Mouse (Mus musculus) liver (tissue): Measurements from ENCODE around the gene Nudt15.
"Not testable (repeated sequence)": the region's sequence is repeated elsewhere in the genome, so short reads cannot be mapped to it uniquely, and the experiment has no call there.

Experiments used
- DNase-seq: peaks from one replicate; pipeline ENCODE4 v3.0.0-alpha.2; 2020; ENCODE audit warnings: mixed read lengths

Nudt15 gene

DNA sequence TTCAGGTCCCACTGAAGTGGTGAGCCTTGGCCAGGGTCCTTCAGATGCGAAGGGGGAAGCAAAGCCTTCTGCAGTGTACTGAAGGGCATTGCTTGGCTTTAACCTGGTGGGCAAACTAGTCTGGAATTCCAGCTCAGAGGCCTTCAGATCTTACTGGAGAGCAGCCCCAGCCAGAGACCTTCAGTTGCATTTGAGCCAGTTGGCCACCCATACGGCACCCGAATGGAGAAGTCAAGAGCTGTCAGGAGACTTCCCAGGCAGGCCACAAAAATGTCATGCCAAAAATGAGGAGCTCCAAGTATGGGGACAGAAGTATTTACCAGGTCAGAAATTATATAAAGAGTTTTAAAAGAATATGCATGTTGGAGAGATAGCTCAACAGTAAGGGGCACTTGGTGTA lies at the start of gene Nudt15:
TSS of gene Nudt15 (minus strand) at position 192 of the 400 bp plus-strand sequence.
- no peak for DNase-seq

DNA sequence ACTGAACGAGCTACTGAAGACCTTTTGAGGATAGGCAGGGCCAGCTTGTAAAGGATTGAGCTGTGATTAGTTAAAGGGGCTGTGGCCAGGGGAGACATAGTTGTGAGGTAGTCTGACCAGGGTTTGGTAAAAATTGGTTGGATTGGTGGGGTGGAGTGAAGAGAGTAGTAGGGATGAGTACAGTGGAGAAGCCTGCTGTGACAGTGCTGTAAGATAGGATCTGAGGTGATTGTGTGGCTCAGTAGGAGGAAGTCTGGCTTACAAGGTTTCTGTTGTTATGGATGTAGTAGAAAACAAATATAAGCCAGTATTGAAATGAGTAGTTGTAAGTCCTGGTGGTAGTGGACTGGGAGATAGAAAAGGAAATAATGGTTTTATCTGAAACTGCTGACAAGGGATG lies 44.1 kb upstream of the Nudt15 start:
- DNase-seq = no peak

DNA sequence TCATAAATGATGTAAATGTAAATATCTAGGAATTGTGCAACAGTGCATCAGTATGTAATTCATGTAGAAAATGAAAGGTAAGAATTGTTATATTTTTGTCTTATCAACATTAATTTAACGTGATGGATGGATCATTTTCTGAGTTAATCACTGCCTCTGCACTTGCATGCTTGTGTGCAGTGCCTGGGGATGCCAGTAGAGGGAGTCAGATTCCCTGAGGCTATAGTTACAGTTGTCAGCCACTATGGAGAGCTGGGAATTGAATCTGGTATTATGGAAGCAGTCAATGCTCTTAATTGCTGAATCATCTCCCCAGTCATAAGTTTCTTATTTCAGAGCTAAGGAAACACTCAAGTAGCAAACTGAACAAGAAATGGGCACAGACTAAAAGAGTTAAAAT lies 40.0 kb upstream of the Nudt15 start:
- peak; percentile 15 for DNase-seq

DNA sequence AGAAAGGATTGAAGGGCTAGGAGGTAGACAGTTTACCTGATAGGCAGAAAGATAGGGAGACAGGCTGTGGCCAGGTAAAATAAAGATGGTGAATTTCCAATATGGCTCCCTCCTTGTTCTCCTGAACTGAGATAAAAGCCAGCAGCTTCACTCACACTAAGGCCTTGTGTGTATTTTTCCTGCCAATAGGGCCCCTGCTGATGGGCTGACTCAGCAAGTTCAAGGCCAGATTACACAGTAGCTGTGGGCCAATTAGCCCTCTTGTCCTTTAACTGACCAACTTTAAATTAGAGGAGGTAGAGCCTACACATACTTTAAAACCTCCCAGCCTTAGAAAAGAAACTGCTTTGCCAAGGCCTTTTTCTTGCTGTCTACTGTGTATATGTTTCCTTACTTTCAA lies 28.3 kb upstream of the Nudt15 start:
- no peak for DNase-seq

DNA sequence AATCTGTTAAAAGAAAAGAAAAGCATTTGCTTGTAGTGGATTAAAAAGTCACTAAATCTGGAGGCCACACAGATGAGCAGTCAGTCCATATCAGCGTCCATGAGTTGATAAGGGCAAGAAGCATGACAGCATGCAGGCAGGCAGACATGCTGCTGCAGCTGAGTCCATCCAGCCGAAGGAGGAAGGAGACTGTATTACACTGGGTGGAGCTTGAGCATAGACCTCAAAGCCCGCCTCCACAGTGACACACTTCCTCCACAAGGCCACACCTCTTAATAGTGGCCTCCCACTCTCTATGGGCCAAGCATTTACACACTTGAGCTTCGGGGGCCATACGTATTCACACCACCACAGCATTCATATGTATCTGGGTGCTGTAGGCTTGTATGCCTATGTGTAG lies 26.0 kb upstream of the Nudt15 start:
- DNase-seq = no peak

DNA sequence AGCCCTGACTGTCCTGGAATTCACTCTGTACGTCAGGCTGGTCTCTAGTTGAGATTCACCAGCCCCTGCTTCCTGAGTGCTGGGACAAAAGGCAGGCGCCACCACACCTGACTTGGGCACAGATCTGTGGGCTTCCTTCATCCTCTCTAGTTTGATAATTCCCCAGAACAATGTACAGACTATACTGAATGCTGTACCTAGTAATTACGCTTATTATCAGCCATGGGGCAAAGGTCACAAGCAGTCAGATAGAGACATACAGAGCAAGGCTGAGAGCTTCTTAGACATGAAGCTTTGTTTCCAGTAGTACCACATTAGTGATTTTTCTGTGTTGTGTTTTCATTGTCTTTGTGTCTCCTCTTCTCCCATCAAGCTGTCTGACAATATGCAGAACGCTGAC lies 23.1 kb upstream of the Nudt15 start:
- DNase-seq = no peak

DNA sequence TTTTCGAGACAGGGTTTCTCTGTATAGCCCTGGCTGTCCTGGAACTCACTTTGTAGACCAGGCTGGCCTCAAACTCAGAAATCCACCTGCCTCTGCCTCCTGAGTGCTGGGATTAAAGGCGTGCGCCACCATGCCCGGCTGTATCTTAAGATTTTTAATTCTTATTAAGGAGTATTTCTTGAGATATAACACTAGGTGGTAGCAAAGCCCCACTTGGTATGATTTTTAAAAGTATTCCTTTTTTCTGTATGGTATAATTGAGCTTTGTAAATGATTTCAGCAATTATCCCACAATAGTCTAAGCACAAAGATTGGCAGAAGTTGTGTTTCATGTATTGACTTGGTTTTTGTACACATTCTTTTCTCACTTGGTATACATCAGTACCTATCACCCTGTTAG lies 21.8 kb upstream of the Nudt15 start:
- DNase-seq = not testable (repeated sequence)

DNA sequence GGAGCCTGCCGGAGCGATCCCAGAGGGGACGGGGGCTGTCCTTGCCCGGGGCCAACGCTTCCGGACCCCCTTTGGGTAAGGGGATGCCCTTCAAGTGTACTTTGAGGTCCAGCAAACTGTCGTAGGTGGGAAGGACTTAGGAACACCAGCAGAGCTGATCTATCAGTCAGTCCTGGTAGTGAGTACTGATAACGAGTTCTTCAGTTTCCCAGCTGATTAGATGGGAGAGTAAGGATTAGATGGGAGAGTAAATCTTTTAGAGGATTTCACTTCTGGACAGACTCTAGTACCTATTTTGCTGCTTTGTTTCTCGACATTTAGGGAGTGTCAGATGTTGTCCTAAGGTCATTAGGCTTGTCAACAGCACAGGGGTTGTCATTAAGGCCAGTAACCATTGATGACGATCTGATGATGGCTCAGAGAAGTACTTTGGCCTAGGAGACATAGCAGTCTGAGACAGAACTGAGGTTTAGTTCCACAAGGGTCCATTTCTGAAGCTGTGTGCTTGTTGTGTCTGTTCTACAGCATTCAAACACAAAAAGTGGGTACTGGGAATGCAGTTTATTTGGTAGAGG lies 5.2 kb upstream of the Nudt15 start:
- no peak for DNase-seq

DNA sequence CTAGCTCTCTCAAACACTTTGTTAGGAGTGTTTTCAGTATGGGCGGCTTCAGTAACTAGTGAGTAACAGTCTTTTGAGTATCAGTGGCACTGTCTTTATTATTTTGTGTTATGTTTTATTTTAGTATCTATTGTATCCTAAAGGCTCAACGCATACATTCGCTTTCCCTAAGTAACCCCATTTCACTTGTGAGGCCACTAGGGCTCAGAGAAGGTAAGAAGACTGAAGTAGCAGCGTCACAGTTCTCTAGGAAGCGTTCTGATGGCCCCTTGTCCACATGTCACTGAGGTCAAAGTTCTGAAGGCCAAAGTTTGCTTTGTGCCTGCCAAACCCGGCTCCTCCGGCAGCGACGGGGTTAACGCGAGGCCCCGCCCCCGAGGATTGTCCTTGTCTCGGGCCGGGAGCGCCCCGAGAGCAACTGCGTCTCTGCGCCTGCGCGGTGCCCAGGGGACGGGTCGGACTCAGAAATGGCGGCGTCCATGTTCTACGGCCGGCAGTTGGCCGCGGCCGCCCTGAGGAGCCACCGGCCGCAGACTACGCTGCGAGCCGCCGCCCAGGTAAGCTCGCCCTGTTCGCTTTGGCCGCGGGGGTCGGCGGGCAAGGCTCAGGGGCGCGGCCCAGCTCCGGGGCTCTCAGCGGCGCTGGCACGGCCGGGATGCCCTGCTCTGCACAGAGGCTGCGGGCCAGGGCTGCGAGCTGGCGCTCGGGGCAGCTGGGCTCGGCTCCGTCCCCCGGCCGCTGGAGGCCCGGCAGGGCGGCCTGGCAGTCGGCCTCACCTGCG lies 4.5 kb upstream of the Nudt15 start:
- DNase-seq = peak; percentile 96

DNA sequence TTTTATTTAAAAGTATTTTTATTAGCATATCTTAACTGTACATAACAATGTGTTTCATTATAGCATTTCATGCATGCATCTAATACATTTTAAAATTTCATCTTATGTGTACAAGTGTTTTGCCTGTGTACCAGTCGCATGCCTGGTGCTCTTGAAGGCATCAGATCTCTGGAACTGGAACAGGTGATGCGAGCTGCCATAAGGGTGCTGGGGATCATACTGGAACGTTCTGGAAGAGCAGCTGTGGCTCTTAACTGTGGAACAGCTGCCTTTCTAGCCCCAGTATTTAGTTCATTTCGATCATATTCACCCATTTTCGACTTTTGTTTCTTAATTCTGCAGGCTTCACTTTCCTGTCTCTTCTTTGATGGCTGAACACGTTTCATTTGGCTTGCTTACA lies 3.1 kb upstream of the Nudt15 start:
- no peak for DNase-seq

DNA sequence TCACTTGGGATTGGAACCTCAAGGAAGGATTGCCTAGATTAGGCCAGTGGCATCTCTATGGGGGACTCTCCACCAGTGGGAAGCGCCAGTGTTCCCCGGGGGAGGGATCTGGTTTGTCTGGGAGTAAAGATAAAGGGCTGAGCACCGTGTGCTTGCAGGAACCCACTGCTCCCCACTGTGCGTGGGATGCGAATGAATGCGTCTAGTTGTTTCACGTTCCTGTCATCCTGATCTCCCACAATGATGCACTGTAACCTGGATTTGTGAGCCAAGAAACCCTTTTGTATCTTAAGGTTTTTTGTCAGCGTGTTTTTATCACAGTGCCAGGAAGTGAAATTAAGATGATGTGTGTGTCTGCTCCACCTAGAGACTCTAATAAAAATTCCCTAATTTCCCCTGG lies 2.7 kb upstream of the Nudt15 start:
- DNase-seq = no peak

DNA sequence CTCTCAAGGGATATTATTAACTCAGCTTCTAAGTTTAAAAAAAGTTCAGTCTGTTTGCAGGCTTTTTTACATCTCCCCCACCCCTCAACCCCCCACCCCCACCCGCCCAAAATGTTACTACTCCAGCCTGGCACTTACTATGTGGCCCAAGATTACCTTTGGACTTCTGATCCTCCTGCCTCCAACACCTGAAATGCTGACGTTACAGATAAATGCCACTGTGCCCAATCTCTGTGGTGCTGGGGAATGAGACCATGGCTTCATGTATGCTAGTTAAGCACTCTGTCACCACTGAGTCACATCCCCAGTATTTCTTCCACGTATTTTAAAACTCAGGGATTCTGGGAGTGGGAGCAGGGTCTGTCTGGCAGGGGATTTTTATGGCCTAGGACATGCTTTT lies 2.2 kb upstream of the Nudt15 start:
- no peak for DNase-seq

DNA sequence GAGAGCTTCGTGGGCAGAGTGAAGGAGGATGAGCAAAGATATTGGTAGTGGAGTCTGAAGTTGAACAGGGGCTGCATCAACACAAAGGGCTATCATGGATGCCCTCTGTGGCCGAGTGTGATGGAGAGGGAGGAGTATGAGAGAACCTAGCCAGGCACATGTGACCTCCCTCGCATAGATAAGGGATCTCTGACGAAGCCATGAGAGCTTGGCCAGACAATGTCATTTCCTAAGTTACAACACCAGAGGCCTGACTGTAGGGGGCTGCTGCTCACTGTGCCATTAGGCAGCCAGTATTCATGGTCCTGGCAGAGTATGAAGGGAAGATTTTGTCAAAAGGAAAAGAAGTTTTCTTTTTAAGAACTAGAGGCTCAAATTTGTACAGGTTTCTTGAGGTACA lies 1.0 kb downstream of the Nudt15 start:
- DNase-seq = no peak

DNA sequence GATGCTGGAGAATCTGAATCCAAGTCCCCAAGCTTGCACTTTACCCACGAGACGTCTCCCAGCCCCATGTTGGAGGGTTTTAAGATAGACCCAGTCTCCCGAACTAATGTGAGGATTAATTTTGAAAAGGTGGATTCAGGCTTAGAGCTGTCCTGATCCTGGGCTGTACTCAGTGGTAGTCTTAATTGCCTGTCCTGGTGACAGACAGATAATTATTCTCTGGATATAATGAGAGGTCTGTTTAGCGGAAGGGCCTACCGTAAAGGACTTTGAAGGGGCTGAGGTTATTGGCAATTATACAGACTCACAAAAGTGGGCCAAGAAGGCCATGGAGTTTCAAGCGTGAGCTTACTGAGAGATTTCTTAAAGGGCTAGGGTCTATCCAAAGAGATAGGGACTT lies 4.3 kb downstream of the Nudt15 start:
- no peak for DNase-seq

DNA sequence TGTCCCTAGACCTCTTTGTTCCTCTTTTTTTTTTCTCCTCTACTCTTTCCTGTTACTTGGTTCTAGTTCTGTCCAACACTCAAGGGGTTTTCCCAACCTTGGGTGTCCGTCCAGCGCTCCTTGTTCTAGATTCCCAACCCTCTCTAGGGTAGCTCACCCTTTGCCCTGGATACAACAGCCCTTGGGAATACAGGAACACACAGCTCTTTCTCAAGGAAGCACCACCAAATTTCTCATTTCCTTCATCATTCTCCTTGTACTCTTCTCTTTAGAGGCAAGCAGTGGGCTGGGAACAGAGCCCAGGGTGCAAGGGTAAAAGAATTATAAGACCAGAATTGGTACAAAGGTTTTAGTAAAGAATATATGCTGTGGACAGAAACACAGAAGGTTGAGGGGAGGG lies 12.4 kb downstream of the Nudt15 start:
- no peak for DNase-seq

DNA sequence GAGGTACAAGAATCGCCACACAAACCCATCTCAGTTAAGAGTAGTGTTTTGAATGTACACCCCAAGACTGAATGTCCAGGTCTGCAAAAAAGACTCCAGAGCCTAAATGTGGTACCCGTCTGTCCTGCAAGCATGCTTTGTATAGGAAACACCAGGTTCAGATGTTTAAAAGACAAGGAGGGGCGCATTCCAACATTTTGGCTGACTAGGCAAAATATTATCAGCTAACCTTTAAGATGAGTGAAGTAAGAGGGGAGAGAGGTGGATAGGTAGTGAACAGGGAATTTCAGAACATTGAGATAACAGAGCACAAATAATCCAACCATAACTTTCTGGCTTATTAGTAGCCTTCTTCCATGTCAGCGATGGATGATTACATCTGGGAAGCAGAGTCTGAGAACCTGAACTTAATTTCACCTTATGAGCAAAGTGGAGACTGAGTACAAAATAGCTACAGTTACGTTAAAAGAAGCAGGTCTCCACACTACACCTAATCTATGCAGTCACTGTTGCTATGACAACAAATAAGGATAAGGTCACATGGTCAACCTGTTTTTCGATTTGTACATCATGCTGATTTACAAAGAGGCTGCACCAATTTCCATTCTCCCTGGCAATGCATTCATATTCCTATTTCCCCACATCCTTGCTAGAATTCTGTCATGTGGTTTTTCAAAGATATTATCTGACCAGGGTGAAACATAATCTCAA lies 14.1 kb downstream of the Nudt15 start:
- DNase-seq = no peak

DNA sequence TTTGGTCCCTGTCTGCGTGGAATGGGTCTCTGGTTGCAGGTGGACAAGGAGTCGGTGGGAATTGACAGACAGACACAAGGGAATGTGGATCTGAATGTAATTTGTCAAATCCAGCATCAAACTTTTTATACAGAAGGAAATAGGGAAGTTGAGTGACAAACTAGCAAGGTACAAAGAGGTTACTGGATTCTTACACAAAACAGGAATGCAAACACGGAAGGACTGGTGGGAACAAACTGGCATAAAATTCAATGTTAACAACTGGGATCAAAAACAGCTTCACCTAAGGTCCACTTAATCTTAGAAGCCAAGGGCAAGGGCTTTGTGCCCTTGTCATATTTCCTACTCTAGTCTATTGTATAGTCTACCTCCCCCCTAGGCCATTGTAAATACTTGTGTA lies 19.4 kb downstream of the Nudt15 start:
- not testable (repeated sequence) for DNase-seq

DNA sequence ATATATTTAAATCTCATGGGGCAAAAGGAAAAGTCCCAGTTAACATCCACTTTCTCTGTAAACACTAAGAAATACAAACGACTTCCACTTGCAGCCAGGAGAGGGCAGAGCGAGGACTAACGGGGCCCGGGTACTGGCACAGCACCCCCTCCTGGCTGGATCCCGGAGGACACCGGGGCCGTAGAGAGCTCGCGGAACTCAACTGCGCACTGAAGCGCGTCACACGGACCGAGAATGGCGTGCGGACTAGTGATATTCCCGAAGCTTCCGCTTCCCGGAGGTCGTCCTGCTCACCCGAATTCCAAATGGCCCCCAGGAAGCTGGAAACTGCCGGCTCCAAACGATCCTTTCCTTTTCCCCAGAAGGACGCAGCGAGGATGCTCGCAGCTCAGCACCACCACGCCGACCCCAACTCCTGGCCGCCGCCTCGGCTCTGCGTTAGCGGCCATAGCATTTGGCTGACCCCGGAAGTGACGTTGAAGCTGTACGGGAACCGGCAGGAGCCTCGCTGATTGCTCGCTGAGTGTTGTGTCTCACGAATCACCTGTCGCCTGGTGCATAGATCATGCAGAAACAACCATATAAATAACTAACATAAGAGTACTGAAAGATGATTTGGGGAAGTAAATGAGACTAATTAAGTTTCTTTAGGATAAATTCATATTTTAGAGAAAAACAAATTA lies 23.1 kb downstream of the Nudt15 start, which contains the start of gene Sucla2:
TSS of gene Sucla2 (plus strand) at position 554 of the 683 bp plus-strand sequence.
- DNase-seq = peak; percentile 94

DNA sequence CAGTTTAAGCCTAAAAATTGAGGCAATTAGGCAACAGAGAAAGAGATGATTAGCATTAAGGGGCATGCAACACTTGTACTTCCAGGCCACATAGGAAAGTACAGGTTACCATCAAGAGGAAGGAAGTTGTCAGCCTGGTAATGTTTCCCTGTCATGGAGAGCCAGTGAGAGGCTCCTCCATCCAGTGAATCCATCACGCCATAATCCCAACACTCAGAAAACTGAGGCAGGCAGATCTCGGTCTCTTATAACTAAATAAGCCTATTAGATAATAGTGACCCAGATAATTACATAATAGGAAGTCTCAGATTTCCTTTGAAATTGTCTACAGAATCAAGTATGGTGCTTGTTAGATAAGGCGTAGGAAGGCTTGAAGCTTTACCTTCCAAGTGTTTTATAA lies 23.9 kb downstream of the Nudt15 start:
- DNase-seq = no peak

DNA sequence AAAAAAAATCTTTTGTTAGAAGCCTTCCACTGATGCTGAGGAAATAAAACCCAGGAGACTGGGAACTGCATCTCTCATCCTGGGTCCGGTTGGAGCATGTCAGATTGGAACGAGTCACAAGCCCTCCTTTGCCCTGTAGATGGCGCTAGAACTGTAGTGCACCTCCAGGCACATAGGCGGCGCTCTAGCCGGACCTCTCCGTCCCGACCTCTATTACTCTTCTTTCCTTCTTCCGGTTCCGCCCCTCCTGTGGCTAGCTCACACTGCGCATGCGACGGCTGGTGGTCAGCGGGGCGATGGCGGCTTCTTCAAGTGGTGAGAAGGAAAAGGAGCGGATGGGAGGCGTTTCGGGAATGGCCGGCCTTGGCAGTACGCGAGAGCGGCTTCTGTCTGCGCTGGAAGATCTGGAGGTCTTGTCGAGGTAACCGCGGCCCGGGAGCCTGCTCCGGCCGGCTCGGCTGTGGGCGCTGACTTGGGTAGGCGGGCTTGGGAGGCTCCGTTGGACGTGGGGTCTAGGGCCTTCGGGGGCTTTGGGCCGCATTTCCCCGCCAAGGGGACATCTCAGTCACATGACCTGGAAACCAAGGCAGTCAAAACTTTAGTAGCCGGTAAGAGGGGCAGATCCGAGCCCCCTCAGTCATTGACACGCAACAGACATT lies 38.1 kb downstream of the Nudt15 start, which contains the start of gene Med4:
TSS of gene Med4 (plus strand) at position 261 of the 659 bp plus-strand sequence.
- peak; percentile 93 for DNase-seq

DNA sequence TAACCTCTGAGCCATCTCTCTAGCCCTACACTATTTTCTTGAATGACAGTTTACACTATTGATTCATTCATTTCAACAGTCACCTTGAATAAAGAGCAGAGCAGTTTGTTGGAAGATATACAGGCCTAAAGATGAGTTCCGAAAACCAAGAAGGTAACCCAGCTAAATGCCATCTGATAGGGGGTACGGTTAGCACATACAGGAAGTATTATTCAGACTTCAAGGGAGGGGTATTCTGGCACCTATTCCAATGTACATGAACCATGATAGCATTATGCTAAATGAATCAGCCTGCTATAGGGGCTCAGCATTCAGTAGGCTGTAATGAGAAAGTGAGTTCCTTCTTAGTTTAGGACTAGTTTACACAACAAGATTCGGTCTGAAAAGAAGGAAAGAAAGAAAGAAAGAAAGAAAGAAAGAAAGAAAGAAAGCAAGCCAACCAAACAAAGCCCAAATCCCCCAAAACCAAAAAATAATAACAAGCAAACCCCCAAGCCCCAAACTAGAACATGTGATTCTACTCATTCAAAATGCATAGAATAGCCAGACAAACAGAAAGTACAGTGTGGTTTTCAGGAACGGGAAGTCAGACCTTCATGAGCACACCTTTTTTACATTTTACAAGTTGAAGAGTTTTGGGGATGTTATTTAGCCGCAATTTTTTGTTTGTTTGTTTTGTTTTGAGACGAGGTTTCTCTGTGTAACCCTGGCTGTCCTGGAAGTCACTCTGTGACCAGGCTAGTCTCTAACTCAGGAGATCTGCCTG lies 39.2 kb downstream of the Nudt15 start:
- no peak for DNase-seq
